Mouse (Mus musculus): ENCODE measurements around the gene Gabbr2.

DNA sequence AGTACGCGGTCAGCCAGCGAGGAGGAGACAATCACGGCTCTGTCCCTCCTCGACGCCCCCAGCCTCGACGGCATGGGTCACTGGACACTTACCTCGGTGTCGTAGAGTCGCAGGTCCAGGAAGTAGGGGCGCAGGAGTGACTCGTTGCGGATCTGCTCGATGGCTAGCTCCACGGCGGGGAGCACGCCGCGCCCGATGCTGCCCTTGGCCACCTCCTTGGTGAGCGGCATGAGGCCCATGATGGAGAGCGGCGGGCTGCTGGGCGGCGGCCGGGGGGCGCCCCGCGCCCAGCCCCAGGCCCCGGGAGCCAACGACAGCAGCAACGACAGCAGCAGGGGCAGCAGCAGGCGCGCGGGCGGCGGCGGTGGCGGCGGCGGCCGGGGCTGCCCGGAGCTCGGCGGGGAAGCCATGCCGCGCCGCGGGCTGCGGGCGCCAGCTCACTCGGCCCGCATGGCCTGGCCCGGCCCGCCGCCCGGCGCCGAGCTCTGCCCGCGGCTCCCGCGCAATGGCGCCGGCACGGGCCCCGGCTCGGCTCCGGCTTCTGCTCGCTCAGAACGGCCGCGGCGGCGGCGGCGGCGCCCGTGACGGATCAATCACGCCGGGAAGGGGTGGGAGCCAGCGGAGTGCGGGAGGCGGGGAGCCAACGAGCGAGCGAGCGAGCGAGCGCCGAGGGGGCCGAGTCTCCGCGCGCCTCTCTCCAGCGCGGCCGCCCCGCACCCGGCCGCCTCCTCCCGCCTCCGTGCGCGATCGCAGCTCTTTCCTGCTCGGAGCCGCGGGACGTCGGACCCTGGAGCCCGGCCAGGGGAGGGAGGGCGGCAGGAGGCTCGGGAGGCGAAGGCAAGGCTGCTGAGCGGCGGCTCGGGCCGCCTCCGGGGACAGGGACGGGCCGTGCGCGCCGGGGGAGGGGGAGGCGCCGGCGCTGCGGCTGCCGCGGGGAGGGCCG lies at the start of gene Gabbr2:
- TF ChIP-seq POLR2A (IDR thresholded peaks at IDR 0.05; ENCODE audit: control insufficient read depth, low read depth, low read length), result no peak
- no peak for TF ChIP-seq CTCF (IDR thresholded peaks at IDR 0.05; ENCODE audit: control insufficient read depth, insufficient read depth, insufficient replicate concordance, low read depth, low read length)

All from testis, adult 2 months (tissue).